Mouse (Mus musculus) lung, adult 18-20 months (tissue): ENCODE results near the gene Pygl.
A peak's percentile ranks its signal among the peaks of the same experiment; 100 is the strongest.

Source experiments
- DNase-seq, 2 experiments: peaks; one replicate each; pipeline ENCODE4 v3.0.0; 2022; ENCODE audit warnings: mixed read lengths in 2 of 2

The Pygl gene

DNA sequence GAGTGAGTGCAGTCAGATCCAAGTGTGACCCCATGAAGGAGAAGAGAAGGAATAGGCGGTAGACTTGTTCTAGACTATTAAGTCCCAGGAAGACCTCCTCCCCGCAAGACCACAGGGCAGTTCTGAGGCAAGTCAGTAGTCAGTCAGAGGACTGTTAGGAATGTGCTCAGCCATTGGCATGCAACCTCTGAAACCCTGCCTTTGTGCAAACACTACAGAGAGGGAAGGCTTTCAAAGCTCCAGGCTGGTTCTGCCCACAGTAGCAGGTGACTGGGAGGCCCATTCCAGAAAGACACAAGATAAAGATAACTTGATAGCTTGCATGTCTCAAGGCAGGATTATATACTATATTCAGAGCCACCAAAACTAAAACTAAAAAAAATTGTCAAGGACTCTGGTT, at the start of gene Pygl:
Gene Pygl, minus strand, starts transcription at position 195 of the 400 bp plus-strand sequence.
- DNase-seq = peak; percentile 44 to 60

DNA sequence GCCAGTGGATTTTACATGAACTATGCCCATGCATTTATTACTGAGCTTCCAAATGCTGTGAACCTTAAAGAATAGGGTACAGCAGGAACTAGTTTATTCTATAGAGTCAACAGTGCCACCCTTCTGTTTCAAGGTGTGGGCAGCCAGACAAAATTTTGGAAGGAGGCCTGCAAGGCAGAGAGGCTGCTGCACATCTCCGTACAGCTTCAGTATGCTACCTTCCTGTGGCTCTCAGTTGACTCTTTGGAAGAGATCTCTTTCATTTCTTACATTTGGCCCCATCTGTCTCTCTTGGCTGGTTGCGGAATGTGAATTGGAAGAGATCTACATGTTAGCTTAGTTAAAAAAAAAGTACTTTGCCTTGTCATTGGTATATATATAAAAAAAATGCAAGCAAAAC, 49.6 kb upstream of the Pygl start:
- no peak for DNase-seq

- no peak for DNase-seq
Measured at GRCm38 (mm10) chr12:70280381-70280780, 49.1 kb upstream of the Pygl start.

- no peak for DNase-seq
Measured at GRCm38 (mm10) chr12:70277071-70277939, 46.0 kb upstream of the Pygl start.

- no peak for DNase-seq
Measured at GRCm38 (mm10) chr12:70269724-70270123, 38.4 kb upstream of the Pygl start.

- no peak for DNase-seq
Measured at GRCm38 (mm10) chr12:70267314-70267713, 36.0 kb upstream of the Pygl start.

GRCm38 (mm10) chr12:70266494-70266931, 35.2 kb upstream of the Pygl start:
- no peak for DNase-seq

DNA sequence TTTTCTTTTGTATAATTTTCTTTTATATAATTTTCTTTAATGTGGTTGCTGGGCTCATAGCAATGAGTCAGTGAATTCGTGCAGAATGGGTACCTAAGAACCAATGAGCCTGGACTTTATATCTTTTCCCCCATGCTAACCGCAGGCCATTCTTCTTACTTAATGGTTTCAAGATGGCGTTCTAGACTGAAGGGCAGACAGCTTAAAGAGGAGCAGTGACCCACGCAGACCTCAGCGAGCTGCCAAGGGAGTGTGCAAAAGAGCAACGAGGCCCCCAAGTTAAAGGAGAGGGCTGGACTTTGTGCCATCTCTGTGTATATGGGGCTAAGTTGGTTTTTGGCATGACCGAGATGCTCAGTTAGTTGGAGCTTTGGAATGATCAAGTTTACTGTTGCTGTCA, 32.4 kb upstream of the Pygl start:
- no peak for DNase-seq

DNA sequence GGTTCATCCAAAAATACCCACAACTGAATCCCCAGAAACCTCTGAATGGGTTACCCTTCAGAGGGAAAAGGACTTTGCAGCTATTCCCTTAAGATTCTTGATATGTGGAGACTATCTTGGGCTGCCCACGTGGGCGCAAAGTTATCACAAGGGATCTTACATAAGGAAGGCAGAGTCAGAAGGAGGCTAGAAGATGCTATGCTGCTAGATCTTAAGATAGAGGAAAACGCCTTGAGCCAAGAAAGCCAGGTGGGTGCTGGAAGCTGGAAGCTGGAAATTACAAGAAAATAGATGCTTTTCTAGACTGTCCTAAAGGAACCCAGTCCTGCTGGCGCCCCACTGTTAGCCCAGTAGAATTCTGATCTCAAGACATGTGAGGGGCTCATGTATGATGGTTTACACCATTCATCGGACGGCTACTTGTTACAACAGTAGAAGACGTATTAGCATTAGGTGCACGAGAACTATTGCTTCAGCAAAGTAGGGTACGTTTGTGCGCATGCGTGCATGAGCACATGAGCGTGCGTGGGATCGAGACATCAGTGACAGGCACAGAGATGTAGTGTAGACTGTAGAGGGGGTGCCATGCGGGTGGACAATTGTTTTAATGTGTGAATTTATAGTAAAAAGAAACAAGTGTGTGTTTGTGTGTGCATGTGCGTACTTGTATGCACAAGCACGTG, 31.1 kb upstream of the Pygl start:
- DNase-seq = no peak

GRCm38 (mm10) chr12:70251210-70251884, 20.1 kb upstream of the Pygl start:
- DNase-seq = no peak

DNA sequence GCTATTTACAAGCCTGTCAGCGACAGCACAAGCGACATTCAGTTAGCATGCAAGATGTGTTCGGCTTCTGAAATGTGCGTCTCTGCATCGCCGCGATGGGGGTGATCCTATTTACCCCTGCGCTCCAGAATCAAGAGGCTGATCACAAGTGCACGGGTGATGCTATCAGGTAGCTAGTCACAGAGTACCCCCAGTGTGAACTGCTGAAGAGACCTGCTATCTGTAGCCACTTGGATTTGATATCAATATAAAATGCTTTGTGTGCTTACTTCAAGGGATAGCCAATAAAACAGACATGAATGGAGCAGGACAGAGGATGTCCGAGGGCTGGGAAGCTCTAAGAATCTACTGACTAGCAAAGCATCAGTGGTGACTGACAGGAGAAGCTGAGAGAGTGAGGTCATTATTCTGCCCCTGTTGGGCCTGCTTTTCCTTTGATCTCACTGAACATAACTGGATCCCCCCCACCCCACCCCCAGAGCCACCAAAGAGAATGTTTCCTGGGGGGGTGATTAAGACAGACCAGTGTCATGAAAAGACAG, 18.4 kb upstream of the Pygl start:
- no peak for DNase-seq

DNA sequence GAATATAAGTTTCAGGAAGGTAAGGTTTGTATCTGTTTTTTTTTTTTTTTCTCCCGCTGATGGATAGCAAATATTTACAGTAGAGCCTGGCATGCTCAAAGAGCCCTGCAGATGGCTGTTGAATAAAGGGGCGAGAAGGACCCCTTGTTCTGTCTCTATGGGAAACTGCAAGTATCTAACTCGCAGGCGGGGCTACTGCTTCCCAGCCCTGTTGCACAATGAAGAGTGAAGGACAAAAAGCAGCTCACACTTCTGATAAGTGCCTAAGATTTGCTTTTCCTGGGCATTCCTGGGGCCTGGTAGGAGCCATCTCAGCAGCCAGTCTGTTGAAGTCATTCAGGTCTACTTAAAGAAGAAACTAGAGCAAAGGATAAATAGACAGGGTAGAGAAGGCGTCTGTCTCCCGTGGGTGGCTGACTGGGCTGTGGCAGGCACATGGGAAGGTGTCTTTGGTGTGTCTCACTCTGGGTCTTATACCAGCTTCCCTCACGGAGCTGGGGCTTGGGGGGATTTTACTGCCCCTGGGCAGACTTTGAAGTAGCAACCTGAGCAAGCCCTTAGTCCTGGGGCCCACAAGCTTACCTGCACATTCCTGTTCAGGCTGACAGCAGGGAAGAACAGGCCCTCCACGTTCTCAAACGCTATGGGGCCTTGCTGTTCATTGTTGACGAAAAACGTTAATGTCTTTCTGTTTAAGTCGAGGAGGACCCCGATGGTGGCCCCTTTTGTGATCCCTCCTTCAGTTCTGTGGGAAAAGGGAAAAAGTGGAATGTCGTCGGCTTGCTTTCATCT, 16.6 kb upstream of the Pygl start:
- peak in 1 of 2 experiments; percentile 20 for DNase-seq

DNA sequence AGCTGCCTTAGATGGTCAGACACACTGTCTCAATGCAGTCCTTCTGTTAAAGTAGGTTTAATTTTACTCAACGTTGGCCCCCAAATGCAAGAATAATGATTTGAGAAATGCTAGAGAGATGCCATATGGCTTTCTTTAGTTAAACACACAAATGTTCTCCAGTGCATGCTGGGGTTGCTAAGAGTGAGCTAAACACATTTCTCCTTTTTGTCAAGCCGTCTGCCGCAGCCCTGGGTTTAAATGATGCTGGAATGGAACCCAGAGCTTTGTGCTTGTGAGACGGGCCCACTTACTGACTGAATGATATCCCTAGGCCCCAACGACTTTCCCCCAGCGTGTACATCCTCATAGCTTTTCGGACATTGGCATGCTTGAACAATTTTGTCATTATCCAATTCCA, 11.3 kb upstream of the Pygl start:
- DNase-seq = no peak

- DNase-seq = no peak
Measured at GRCm38 (mm10) chr12:70239741-70240140, 8.5 kb upstream of the Pygl start.

- no peak for DNase-seq
Measured at GRCm38 (mm10) chr12:70238604-70239003, 7.3 kb upstream of the Pygl start.

DNA sequence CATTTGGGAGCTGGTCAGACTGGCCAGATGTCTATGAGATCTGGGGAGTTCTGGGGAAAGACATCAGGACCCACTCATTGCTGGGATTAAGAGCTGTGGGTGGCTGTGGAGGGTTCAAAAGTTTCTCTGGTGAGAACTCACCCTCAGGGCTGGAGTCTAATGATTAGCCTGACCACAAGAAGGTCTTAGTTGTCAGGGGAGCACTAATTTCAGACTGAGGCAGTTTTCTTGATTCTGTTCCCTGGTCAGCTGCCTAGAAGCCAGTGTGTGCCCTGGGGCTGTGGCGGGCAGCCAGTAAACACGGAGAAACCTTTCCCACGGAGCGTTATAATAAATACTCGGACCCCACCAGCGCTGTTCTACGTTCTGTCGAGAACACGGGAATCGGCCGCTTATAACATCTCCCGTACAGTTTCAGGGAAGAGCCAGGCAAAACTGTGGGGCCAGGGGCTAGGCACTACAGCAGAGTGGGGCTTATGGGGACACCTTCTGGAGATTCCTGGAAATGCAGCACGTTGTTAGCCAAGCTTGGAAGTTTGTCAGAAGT, 3.7 kb upstream of the Pygl start:
- DNase-seq = peak; percentile 47 to 65

DNA sequence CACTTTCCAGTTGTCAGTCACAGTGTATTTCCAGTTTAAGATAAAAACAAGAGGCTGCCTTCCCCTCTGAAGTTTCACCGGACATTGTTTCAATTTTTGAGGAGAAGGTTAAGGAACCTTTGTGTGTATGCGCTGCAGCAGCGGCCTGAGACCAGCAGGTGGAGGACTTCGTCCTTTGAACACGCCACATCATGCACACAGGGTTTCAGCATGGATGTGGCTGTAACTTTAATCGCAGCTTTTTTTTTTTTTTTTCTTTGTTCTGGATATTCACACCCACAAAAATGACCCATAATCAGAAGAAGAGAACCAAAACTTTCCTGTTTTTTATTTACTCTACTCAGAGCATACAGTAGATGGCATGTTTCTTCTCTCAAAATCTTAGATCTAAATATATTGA, 3.1 kb upstream of the Pygl start:
- peak in 1 of 2 experiments; percentile 62 for DNase-seq

GRCm38 (mm10) chr12:70233637-70234315, 2.5 kb upstream of the Pygl start:
- peak in 1 of 2 experiments; percentile 13 for DNase-seq

DNA sequence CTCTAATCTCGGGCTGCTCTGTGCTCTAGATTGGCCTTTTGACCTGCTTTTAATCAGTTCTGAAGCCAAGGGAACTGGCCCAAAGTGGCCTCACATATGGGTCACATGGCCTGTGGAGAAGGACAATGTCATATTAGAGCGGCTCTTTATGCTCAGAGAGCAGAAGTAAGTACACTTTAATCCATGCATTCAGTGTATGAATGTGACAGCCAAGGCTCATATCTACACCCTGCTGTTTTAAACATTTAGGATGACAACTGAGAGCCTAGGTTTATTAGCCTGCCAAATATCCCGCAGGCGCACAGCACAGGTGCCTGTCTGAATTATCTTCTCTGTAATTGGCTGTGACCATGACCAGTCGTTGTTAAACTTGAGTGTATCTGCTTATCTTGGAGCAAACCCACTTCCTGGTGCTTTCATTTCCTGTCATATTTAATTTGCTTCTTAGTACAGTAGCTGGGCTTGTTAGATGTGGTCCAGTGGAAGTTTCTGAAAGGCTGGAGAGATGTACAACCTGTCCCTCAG, 794 bp upstream of the Pygl start:
- DNase-seq = no peak

DNA sequence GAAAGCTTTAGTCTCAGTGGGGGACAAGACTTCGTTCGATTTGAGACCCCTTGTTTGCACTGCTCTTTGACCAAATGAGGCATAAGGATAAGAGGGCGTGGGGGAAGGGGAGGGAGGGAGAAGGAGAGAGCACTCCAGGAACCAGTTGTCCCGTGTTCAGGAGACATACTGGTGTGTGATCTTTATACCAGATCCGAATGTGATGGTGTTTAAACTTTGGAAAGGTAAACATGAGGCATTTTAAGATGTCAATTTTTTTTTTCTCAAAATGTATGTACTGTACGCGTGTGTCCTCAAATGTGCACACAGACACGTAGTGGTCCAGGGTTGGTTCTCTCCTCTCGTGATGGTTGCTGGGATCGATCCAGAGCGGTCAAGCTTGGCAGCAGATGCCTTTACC, 3.1 kb downstream of the Pygl start:
- DNase-seq = peak in 1 of 2 experiments; percentile 15
